Mouse (Mus musculus) 3T3-L1 (cell line): Measurements from ENCODE around the gene Ttll12.

ENCODE experiments used
- DNase-seq: peaks from one replicate; pipeline ENCODE4 v3.0.0-alpha.2; 2015; ENCODE audit warnings: low read depth, low spot score

Ttll12 gene

GRCm38 (mm10) chr15:83594513-83595363, at the start of gene Ttll12:
Ttll12 (minus strand) TSS chr15:83595157.
- DNase-seq = peak; percentile 97

- DNase-seq = no peak
Measured at GRCm38 (mm10) chr15:83642518-83642917, 47.6 kb upstream of the Ttll12 start.

- DNase-seq = no peak
Measured at GRCm38 (mm10) chr15:83640208-83640607, 45.3 kb upstream of the Ttll12 start.

DNA sequence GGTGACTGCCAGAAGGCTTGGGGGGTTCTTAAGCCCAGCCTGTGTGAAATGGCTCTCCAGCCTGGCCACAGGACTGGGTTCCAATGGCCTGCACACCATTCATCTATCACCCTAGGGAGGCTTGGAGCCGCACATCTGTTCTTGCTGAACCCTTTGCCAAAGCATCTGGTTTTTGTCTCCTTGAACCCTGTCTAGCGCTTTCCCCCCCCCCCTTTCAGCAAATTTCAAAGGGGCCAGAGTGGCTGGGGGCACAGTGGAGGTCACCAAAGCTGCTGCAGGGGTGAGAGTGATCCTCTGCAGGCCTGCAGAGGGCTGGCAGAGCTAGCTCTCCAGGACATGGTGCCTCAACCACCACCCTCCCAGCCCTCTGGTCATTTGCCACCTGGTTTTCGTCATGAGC, 44.2 kb upstream of the Ttll12 start:
- no peak for DNase-seq

GRCm38 (mm10) chr15:83638196-83638899, 43.4 kb upstream of the Ttll12 start:
- DNase-seq = no peak

GRCm38 (mm10) chr15:83636759-83637158, 41.8 kb upstream of the Ttll12 start:
- no peak for DNase-seq

- no peak for DNase-seq
Measured at GRCm38 (mm10) chr15:83635251-83635650, 40.3 kb upstream of the Ttll12 start.

DNA sequence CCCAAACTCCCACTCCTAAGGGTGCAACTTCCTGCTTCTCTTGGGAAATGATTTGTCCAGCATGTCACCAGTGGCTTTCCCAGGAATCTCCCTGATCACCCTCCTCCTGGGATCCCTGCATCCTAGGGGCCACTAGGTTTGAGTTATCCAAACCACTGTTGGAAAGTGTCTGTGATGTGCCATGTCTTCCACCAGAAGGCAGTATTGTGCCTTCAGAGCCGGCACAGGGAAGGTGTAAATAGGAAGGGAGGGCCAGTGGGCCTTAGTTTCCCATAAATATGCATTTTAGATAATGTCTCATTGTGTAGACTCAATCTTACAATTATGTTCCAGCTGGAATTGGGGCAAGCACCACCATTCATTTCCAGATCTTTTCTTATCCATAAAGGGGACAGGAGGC, 39.1 kb upstream of the Ttll12 start:
- DNase-seq = peak; percentile 4

GRCm38 (mm10) chr15:83631071-83631470, 36.1 kb upstream of the Ttll12 start:
- DNase-seq = no peak

- DNase-seq = no peak
Measured at GRCm38 (mm10) chr15:83629716-83630115, 34.8 kb upstream of the Ttll12 start.

DNA sequence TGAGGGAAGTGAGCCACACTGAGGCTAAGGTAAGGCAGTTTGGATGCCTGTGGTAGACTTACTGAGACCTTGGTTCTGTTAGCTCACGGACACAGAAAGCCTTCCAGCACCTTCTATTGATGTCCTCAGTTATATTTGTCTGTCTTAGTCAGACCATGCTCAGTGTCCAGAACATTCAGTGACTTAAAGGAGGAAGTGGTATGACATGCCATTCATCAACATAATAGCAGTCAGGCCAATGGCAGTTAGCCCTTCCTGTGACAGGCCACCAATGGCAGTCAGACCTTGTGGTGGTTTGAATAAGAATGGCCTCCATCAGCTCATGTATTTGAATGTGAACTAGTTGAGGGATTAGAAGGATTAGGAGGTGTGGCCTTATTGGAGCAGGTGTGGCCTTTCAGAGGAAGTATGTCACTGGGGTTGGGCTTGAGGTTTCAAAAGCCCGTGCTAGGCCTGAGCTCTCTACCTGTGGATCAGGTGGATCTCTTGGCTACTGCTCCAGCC, 31.2 kb upstream of the Ttll12 start:
- DNase-seq = no peak

- DNase-seq = no peak
Measured at GRCm38 (mm10) chr15:83615245-83615644, 20.3 kb upstream of the Ttll12 start.

DNA sequence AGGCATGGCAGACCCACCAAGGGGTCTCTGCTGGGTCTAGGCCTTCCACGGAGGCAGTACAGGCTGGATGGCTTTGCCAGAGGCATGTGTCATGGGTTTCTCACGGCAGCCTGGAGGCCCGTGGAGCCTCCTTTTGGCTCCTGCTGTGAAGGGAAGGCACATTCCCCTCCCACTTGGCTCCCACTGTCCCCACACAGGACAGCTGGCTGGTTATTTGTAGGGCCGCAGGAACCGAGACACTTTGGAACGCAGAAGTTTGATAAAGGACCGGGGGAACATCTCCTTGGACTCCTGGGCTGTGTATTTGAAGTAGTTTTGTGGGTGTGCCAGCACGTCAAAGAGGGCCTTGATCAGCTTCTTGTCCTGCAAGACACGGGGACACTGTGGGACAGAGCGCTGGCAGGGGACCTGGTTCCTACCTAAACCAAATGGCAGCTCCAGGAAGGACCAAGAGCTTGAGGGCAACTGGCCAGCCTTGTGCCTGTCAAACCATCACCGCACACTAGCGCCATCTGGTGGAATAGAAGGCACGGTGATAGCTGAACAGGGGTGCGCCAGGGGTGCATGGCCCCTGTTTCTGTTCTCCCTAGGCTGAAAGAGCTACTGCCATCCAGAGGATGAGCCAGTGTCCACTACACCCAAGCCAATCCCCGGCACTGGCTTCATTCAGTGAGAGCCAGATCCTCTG, 12.3 kb upstream of the Ttll12 start:
- DNase-seq = peak; percentile 83

GRCm38 (mm10) chr15:83606700-83607099, 11.7 kb upstream of the Ttll12 start:
- DNase-seq = no peak

DNA sequence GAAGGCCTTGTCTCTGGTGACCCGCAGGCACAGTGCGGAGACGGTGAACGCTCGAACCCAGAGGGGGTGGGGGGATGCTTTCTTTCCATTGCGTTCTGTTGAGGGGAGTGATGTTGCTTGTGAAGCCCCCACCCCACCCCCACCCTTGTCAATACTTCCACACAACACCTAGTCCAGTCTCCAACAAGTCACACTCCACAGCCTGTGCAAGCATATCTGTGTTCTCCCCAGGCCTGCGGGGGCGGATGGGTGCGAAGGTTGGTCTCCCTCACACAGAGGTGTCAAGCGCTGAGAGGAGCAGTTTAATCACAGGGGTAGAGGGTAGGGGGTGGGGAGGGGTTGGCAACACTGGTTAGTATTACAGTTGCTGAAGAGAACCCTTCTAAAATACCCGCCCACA, 11.3 kb upstream of the Ttll12 start:
- DNase-seq = no peak

DNA sequence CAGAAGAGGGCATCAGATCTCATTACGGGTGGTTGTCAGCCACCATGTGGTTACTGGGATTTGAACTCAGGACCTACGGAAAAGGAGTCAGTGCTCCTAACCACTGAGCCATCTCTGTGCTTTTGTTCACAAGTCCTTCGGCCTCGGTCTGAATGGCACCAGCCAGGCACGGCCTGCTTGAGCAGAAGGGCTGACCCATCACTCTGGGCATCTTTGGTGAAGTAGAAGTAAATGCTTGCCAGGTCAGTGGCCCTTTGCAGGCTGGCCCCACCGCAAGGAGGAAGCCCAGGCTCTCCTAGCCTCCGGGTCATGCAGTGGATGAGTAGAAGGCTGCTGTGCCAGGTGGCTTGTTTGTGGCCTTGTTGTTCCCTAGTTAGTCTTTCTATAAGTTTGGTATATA, 8.5 kb upstream of the Ttll12 start:
- no peak for DNase-seq

GRCm38 (mm10) chr15:83603046-83603396, 8.1 kb upstream of the Ttll12 start:
- no peak for DNase-seq

DNA sequence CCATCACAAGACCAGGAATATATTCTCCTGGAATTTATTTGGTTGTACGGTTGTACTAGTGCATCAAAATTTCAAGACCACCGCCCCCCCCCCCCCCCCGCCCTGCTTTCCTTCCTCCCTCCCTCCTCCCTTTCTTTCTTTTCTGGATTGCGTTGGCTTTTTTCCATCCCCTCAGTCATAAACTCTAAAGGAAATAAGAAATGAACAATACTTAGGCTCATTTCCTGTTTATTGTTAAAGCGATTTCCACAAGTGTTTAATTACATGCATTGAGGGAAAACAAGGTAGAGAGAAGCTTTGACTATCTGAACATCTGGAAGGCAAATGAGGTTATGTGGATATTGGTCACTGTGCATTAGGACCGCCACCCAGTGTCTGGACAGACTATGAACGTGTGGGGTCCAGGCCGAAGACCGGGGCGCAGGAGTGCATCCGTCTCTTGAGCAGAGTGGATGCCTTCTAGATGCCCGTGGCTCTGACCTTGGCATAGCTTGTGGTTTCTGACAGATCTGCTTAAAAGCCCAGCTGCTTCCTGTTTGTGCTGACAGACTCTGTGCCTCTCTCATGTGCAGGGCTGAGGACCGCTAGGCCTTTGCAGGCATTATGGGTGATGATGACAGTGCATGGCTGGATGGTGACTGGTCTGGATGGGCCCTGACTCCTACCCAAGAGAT, 7.6 kb upstream of the Ttll12 start:
- DNase-seq = peak; percentile 59

DNA sequence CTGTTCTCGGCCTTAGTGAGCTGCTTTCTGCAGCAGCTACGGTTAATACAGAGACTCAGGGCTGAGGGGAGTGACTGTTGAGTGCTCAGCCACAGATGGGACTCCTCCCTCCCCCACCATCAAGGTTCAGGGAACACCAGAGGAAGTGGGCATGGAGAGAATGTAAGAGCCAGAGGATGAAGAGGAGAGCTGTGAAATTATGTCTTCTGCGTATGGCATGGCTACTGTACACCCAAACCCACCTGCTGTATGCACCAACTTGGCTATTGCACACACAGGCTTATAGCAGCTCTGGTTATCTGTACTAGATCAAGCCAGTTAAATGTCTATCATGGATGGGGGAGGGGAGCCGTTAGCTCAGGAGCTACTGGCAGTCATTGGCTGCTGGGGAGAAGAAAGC, 6.2 kb upstream of the Ttll12 start:
- no peak for DNase-seq

- no peak for DNase-seq
Measured at GRCm38 (mm10) chr15:83596833-83597232, 1.9 kb upstream of the Ttll12 start.

DNA sequence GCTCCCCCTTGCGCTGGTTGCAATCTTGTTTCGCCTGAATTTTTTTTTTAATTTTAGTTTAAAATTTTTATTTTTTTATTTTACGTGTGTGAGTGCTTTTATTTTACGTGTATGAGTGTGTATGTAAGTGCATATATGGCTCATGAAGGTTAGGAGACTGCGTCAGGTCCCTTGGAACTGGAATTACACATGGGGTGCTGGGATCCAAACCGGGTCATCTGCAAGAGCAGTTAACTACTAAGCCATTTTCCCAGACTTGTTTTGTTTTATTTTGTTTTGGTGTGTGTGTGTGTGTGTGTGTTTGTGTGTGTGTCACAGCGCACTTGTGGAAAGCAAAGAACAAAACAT, 381 bp upstream of the Ttll12 start:
- DNase-seq = peak; percentile 16
